Mouse (Mus musculus): Measurements from ENCODE around the gene Tenm4. TPM values are rescaled to one million over a fixed set of nuclear protein-coding genes. Genes with fewer than 3 reads are reported as not detected.

Tenm4 gene
- total RNA-seq, 2 experiments from 2014 or later = 111 to 131 TPM

DNA sequence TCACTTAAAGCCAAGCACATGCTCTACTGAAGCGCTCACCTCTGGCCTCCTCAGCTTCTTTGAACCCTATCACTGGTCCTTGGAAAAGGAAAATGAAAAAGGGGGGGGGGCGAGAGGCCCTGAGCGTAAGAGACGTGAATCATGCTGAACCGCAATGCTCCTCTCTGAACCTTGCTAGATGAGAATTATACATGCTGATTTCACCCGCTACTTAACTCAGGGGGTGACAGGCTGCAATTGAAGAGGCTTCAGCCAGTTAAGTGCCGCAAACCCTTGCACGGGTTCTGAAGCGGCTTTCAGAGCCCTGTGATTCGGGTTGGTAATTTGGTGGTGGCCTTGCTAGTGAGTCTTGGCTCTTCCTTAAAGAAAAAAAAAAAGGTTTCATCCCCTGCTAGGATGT is 106.5 kb downstream of the Tenm4 start:
- Histone ChIP-seq H3K27ac (no peak overlapping the region), H3K4me3 (no peak overlapping the region)
- no peak for TF ChIP-seq CTCF (conservative IDR thresholded peaks at IDR 0.05)
- DNase-seq (ENCODE audit: low spot score in 2 of 2) = no peak

DNA sequence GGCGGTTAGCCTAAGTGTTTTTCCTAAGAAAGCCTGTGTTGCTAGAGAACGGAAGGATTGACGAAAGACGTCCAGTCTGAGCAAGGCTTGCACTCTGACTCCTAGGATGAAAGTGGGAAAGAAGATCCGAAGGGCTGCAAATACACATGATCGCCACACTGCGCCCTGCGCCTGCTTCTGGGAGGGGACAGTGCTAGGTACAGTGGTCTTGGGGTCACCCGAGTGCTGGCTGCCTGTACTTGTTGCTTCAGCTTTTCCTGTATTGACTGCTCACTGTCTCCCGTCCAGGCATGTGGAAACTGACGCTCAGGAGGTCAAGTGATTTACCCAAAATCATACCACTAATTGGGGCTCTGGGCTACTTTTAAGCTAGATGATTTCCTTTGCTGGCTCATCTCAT is 107.3 kb downstream of the Tenm4 start:
- DNase-seq (ENCODE audit: low spot score in 2 of 2) = no peak
- H3K27ac ChIP-seq = no peak overlapping the region
- no peak overlapping the region for H3K4me3 ChIP-seq
- TF ChIP-seq CTCF (conservative IDR thresholded peaks at IDR 0.05) = no peak

DNA sequence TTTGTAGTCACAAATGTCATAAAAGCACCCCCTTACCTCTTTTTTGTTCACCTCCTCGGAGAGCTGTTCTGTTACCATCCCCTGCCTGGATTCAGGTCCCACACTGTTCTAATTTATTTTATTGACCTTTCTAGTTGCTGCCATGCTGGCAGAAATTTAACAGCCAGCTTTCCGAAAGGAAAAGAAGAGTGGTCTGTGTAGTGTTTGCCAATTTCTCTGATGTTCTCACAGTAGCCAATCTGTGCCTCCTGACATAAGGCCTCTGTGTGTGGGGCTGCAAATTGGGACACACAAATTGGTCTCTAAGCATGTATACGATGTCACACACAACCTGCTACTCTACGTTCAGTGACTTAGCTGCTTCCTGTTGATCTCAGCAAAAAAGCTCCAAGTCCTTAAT is 109.7 kb downstream of the Tenm4 start:
- Histone ChIP-seq H3K4me3 (no peak overlapping the region), H3K27ac (peak overlapping the region; percentile 64)
- no peak for TF ChIP-seq CTCF (conservative IDR thresholded peaks at IDR 0.05)
- peak in 1 of 2 experiments; percentile 26 for DNase-seq (ENCODE audit: low spot score in 2 of 2)

DNA sequence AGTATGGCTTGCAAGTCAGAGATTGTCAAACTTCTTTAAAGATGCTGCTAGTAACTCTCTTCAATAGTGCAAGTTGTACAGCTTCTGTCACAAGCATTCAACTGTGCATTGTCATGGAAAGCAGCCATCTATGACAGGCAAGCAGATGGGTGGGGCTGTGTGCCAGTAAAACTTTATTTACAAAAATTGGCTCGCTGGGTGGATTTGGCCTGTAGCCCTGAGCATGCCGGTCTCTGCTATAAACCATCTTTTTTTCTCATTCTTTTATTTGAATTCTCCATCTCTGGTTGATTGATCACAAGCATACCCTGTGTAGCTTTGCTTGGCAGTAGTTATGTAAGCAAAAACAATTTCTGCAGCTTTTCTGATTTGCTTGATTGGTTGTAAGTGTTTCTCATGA is 119.5 kb downstream of the Tenm4 start:
- peak; percentile 78 to 86 for DNase-seq (ENCODE audit: low spot score in 2 of 2)
- no peak overlapping the region for H3K4me3 ChIP-seq
- peak overlapping the region; percentile 67 for H3K27ac ChIP-seq
- no peak for TF ChIP-seq CTCF (conservative IDR thresholded peaks at IDR 0.05)

DNA sequence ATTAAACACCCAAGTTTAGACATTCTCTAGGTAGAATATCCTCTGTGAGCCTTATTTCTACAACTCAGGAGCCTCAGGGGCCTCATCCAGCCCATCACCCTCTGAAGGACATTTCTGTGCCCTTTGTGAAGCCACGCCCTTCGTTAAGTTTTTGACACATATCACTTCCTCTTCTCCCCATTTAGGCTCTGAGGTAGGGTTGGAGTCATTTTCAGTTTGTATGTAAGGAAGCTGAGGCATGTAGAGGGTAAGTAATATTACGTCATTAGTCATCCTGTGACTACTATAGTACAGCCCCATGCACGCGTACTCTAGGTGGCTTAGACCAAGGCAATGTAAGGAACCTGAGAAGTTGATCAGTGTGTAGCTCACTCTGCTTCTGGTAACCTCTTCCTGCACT is 124.9 kb downstream of the Tenm4 start:
- no peak overlapping the region for H3K27ac ChIP-seq
- no peak for TF ChIP-seq CTCF (conservative IDR thresholded peaks at IDR 0.05)
- H3K4me3 ChIP-seq = no peak overlapping the region
- no peak for DNase-seq (ENCODE audit: low spot score in 2 of 2)

DNA sequence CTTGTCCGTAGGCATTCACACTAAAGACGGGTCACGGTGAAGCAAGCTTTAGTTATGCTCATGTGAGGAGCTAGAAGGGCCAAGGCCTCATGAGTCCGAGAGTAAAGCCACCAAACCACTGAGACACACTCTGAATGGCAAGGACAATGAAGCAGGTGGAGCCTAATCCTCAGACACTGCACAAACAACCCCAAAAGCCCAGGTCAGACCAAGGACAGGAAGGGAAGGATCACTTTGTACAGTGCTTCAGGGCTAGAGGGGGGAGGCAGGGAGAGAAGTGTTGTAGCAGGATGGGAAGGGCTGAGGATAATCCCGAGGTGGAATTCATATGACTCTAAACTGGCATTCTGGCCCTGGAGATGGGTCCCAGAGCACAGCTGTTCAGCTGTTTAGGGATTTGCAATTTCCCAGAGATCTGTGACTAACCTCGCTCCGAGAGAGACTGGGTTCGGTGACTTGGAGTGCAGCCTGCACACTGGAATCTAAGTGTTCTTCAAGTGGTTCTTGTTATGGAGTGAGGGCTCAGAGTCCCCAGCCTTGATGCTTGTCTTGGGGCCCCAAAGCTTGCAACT is 129.9 kb downstream of the Tenm4 start:
- no peak for TF ChIP-seq CTCF (conservative IDR thresholded peaks at IDR 0.05)
- no peak overlapping the region for H3K4me3 ChIP-seq
- no peak for DNase-seq (ENCODE audit: low spot score in 2 of 2)
- H3K27ac ChIP-seq = no peak overlapping the region

DNA sequence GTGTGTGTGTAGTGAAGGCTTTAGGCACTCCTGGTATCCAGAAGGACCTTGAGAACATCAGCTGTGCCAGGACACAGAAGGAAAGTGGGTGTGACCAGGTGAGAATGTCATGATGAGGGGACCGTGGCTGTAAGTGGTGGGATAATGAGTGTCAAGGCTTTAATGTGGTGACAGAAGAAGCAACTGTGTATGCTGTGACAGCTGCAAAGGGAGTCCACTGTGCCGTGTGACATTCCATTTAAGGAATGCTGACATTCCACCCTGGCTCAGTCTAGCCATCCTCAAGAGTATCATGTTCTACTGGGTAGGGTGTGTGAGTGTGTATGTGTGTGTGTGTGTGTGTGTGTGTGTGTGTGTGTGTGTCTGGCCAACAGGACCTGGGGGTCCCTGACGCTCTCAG is 130.8 kb downstream of the Tenm4 start:
- Histone ChIP-seq H3K27ac (no peak overlapping the region), H3K4me3 (no peak overlapping the region)
- TF ChIP-seq CTCF (conservative IDR thresholded peaks at IDR 0.05) = no peak
- no peak for DNase-seq (ENCODE audit: low spot score in 2 of 2)

DNA sequence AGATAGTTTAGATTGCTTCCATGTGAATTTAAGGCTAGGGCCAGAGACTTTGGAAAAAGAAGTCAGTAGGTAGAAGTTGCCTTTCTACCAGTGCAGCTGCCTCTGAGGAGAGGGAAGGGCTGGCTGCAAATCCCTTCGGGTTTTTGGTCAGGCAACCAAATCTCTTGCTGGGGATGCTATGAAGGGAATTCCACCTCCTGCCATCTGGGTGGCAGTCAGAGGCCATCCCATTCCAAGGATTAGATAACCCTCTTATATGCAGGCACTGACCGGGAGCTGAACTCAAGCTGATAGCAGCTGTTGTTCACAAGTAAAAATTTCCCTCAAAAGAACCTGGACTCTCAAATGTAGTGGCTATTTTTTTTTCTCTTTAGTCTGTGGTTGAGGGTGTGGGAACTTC is 132.9 kb downstream of the Tenm4 start:
- H3K4me3 ChIP-seq = no peak overlapping the region
- no peak overlapping the region for H3K27ac ChIP-seq
- no peak for TF ChIP-seq CTCF (conservative IDR thresholded peaks at IDR 0.05)
- DNase-seq (ENCODE audit: low spot score in 2 of 2) = no peak

DNA sequence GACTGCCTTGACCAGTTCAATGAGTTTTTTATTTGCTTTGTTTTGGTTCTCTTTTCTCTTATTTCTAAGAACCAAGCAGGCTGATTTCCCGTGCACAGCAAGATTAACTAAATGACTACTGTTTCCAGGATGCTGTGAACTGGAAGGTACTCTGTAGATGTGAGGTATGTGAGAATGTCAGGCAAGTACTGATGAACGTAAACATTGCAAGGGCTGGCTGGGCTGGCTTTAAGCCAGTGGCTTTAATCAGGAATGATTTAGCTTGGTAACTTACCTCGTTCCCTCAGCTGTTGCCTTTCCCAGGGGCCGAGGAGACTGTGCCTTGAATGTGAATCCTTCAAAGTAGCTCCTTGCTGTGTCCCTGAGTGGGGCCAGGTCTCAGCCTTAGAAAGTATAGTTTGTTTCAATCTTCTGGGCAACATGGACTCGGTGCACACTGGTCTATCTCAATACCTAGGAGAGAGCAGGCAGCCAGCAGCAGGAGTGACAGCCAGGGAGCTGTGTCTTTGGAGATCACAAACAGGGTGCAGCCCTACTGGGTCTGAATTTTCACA is 134.4 kb downstream of the Tenm4 start:
- Histone ChIP-seq H3K4me3 (no peak overlapping the region), H3K27ac (no peak overlapping the region)
- TF ChIP-seq CTCF (conservative IDR thresholded peaks at IDR 0.05) = no peak
- no peak for DNase-seq (ENCODE audit: low spot score in 2 of 2)

DNA sequence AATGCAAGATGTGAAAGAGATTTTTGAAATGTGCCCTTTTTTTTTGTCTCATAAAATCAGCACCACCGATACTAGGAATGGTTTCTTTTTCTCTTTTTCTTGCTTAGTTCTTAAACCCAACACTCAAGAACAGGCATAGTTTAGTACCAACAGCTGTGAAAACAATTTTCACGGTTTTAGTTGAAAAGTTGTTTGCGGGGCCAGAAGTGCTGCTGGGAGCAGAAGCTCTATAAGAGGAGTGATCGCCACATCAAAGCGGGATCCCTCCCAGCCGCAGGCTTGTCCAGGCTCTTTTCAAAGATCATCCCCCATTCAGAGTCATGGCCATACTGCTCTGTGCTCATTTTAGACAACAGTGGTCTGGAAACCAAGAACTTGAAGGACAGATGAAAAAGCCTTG is 137.1 kb downstream of the Tenm4 start:
- no peak for TF ChIP-seq CTCF (conservative IDR thresholded peaks at IDR 0.05)
- no peak for DNase-seq (ENCODE audit: low spot score in 2 of 2)

DNA sequence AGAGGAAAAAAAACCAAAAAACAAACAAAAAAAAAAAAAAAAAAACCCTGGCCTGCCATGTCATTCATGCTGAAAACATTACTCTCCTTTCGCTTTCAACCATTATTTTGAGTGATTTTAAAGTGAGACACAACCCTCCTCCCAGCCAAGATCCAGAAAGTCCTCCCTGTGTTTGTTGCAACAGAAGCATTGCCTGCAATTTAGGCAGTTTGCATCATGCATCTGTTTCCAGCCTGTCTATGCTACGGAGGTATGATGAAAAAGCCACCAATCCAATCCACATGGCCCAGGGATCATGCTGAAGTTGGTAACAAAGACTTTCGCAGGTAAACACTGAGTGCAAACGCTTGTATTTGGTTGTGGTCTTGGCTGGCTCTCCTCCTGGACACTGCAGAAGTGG is 158.3 kb downstream of the Tenm4 start:
- no peak for DNase-seq (ENCODE audit: low spot score in 2 of 2)

More for the DNA sequence above, 137.1 kb downstream of the Tenm4 start:
- Histone ChIP-seq H3K4me3 (no peak overlapping the region), H3K27ac (no peak overlapping the region)

DNA sequence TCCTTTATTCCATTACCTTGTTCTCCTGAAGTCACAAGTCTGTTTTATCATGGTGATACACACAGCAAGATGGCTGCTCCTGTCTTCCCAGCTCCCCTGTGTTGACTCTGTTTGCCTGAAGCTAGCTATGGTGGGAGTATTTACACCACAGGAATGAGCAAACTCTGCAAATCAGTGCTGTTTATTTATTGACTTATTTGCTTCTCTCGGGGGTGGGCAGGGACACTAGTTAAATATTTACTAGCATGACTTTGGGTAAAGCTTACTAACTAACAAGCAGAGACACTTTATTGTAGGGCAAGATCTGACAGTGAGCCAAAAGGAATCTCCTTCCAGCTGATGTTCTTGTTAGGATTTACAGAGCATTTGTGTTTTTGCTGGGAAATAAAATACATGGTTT is 160.1 kb downstream of the Tenm4 start:
- no peak for TF ChIP-seq CTCF (conservative IDR thresholded peaks at IDR 0.05)
- no peak for DNase-seq (ENCODE audit: low spot score in 2 of 2)

More for the DNA sequence above, 158.3 kb downstream of the Tenm4 start:
- Histone ChIP-seq H3K4me3 (no peak overlapping the region), H3K27ac (no peak overlapping the region)
- TF ChIP-seq CTCF (conservative IDR thresholded peaks at IDR 0.05) = no peak

DNA sequence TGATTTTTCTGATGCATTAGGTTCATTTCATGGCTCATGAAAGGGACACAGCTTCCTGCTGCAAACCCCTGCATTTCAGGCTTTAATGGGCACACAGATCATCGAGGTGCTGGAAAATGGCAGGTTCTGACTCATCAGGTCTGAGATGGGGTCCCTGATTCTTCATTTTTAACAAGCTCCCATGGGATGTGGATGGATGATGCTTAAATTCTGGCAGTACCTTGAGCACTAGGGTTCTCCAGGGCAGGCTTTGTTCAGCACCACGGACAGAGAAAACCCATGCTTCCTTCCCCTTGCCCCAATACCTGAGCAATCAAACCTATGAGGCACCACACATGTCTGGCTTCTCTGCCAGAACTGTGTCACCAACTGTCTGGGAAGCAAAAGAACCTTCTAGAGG is 163.3 kb downstream of the Tenm4 start:
- no peak for TF ChIP-seq CTCF (conservative IDR thresholded peaks at IDR 0.05)
- H3K4me3 ChIP-seq = no peak overlapping the region
- DNase-seq (ENCODE audit: low spot score in 2 of 2) = no peak
- no peak overlapping the region for H3K27ac ChIP-seq

More for the DNA sequence above, 160.1 kb downstream of the Tenm4 start:
- Histone ChIP-seq H3K4me3 (no peak overlapping the region), H3K27ac (no peak overlapping the region)

DNA sequence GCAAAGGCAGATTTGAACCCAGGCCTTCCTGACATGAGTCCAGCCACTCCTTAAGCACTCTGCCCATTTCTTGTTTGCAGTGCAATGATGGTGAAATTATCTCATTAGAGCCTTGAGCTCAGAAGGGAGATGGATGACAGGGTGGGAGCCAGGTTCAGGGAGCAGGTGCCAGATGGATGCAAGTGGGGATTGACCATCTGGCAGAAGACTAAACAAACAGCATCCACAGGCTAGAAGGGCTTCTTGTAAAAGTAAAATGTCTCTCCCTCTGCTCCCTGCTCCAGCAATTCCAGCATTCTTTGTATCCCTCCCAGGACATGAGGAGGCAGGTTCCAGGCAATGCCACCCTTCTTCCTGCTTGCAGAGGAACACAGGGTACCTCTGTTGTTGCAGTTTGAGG is 165.3 kb downstream of the Tenm4 start:
- H3K4me3 ChIP-seq = no peak overlapping the region
- no peak overlapping the region for H3K27ac ChIP-seq
- no peak for TF ChIP-seq CTCF (conservative IDR thresholded peaks at IDR 0.05)
- no peak for DNase-seq (ENCODE audit: low spot score in 2 of 2)
